Mouse (Mus musculus) right cerebral cortex, postnatal 14 days (tissue): ENCODE measurements around the gene Elovl5.

Source experiments
- DNase-seq: peaks from one replicate; pipeline ENCODE4 v3.0.0; 2022

Elovl5 gene

DNA sequence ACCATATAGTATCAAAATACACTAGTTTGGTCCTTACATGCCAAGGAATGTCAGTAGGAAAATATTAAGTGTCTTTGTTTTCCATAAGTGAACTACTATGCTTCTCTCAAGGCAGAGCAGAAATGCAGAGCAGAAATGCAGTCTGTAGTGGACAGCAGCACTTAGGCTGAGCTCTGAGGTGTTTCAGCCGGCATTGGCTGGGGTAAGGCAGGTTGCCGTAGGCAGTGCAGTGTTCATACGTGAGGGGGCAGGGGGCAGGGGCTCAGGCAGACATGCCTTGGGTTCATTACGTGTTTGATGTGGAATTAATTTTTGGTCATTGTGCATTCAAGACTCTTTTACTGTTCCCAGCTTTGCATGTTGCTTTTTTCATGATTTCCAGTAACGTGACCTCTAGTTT, 12.1 kb downstream of the Elovl5 start:
- DNase-seq, result no peak

DNA sequence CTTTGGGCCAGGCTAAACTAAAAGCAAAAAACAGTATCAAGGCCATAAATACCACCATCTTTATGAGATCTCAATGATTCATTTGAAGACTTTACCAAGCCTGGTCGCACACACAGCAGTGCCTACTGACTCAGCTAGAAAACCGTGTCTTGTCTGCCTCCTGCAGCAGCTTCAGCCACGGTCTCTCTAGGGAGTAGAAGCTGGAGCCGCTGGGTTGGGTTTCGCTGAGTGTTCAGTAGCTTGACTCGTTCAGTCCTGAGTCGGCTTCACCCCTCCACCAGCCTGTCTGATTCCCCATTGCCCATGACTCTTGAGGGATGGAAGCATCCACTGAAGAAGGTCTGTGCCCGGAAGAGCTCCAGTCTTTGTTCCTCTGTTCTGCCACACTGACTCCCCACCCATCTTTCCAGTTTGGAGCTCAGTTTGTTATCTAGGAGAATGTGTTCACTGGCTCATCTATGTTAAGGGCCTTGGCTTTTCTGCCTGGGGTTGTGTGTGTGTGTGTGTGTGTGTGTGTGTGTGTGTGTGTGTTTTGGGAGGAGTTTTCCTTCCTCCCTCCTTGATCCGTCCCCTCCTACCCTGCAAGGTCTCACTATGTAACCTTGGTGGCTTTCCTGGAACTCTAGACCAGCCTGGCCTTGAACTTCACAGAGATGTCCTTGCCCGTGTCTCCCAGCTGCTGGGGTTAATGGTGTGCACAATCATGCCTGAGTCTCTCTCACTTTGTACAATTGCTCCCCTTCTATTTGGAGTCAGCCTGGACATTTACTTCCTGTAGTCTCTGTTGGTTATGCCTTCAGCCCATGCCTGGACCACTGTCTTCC, 13.1 kb downstream of the Elovl5 start:
- no peak for DNase-seq

DNA sequence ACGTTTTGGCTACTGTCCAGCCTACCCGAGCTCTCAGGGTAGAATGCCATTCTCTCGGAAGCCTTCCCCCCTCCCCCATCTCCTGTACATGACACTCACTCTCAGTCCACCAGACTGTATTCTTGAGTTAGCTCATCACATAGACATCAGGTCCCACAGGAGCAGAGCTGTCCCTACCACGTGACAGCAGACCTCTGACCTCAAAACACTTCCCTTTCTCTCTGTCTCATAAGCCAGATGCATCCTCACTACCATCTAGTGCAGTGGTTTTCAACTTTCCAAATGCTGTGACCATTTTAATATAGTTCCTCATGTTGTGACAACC, 13.7 kb downstream of the Elovl5 start:
- no peak for DNase-seq

GRCm38 (mm10) chr9:77931740-77932139, 14.6 kb downstream of the Elovl5 start:
- DNase-seq, result no peak

DNA sequence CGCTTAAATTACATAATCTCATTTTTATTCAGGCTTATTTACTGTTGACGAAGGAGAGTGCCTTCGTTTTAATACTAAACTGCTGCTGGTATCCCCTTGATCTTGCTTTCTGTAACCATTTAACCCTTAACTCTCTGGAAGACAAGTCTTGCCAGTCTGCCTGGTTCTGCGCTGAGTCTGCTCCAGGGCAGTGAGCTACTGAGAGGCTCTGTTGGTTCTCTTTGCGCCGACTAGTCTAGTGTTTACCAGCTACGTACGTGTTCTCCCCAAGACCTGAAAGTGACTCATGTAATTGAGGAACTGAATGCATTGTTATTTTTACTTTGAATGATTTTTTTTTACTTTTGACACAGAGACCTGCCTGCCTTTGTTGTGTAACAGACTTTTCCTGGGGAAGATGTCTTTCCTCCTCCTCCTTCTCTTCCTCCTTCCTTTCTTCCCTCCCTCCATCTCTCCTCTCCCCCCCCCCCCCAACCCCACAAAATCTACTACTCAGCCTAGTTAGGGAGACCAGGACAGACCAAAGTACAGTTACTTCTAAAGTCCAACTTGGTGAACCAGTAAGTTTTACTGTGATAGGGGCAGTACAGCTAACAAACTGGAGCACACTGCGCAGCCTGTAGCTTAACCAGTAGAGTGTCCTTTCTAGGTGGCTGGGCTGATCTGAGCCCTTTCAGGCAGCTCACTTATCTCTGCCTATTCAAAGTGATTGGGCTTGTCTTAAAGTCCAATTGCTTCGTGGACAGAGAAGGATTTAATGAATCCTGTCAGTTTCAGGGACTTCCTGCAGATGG, 18.9 kb downstream of the Elovl5 start:
- no peak for DNase-seq

DNA sequence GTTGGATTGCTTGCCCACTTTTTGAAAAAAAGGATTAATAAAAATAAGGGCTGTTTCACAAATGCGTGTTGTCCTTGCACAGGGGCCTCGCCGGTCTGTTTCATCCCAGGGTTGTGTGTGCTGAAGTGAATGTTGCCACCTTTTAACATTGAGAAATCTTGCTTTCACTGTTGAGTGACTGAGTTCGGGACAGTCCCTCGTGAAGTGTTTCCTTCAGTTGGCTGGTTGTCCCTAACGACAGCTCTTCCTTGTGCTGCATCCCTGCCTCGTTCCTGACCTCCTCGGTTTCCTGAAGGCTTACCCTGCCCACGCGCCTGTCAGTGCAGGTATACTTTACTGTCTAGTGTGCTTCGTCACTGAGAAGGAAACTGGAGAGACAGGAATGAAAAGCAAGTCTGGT, 20.7 kb downstream of the Elovl5 start:
- no peak for DNase-seq

DNA sequence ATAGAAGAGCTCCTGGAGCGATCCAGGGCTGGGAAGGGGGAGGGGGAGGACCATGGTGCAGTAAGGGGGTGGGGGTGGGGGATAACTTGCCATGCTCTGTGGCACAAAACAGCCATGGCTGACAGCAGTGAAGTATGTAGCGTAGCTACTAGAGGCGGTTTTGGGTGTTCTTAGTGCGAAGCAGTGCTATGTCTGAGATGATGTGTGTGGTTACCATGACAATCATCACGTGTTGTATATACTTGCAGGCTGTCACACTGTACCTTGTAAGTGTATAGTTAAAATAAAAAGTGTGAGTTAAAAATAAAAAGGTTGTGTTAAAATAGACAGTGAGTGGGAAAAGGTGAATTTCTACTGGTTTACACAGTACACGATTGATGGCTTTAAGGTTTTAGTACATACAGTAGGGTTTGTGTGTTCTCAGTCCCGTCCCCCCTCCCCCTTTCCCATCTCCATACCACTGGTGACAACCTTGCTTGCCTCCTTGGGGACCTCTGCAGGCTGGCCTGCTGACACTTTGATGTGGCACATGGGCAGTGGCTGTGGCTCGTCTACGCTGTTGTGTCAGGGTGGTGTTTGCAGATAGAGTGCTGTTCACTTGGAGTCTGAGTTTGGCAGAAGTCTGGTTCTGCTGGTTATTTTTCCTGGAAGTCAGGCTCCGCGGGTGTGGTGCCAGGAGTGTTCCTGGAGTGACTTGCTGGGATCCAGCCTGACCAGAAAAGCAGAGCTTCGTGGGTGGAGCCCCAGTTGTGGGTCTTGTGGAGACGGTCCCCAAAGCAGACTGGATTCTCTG, 21.8 kb downstream of the Elovl5 start:
- DNase-seq, result no peak

DNA sequence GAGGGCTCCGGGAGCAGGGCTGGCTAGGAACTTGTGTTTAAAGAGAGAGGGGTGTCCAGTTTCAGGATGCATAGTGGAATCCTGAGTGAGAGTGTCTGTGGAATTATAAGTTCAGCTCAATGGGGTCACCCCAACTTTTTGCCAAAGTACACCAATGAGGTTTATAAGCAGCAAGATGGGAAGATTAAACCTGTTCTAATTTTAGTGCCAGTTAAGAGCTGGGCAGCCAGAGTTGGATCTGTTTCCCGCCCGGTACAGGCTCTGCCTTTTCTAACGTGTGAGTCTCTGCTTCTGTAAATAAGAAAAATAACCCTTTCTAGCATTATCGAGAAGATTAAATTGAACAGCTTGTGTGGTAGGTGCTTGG, 22.4 kb downstream of the Elovl5 start:
- DNase-seq, result no peak

DNA sequence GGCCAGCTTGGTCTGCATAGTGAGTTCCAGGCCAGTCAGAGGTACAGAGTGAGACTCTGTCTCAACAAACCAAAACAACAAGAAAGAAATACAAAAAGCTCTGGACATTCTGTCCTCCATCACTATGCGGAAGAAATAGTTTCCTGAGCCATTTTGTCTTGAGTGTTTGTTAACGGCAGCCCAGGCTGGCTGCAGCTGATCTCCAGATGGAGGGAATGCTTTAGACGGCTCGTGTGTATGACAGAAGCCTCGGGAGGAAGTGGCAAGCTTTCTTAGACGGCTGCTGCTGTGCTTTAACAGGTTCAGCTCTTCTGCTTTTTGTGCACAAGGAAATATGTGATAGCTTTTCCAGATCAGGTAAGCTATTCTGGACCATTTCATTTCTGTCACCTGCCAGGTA, 23.9 kb downstream of the Elovl5 start:
- no peak for DNase-seq

- DNase-seq, result no peak
Observed at GRCm38 (mm10) chr9:77941836-77942235, 24.7 kb downstream of the Elovl5 start.

DNA sequence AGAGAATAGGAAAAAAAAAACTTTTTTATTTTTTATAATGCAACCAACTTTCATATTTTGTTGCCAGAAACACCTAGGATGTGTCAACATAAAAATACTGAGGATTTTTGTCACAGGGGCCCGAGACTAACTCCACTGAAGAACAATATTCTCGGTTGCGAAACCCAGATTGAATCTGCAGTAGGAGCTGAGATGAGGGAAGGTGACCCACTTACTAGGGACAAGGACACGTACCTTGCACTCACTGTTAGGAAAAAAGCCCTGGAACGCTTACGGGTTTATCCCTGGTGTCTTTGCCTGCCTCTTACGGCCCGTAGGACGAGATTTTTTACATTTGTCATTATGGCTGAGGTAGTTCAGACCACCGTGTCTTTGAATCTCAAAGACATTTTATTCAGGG, 25.2 kb downstream of the Elovl5 start:
- no peak for DNase-seq

GRCm38 (mm10) chr9:77943316-77943715, 26.2 kb downstream of the Elovl5 start:
- no peak for DNase-seq

DNA sequence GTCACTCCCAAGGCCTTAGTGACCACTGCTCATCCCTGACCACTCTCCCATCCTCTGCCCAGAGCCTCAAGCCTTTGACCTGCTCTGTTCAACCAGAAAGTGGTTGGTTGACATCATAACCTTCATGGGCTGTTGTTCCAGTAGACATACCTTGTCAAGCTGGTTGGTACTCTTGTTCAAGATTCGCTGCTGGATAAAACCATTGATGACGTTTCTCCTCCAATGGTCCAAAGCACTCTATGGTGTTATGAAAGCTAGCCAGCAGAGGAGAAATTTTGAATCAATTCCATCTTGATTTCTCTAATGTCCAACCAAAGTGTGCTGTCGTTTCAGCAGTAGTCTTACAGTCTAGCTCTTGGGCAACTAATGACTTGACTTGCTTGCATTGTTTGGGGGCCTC, 27.0 kb downstream of the Elovl5 start:
- no peak for DNase-seq

DNA sequence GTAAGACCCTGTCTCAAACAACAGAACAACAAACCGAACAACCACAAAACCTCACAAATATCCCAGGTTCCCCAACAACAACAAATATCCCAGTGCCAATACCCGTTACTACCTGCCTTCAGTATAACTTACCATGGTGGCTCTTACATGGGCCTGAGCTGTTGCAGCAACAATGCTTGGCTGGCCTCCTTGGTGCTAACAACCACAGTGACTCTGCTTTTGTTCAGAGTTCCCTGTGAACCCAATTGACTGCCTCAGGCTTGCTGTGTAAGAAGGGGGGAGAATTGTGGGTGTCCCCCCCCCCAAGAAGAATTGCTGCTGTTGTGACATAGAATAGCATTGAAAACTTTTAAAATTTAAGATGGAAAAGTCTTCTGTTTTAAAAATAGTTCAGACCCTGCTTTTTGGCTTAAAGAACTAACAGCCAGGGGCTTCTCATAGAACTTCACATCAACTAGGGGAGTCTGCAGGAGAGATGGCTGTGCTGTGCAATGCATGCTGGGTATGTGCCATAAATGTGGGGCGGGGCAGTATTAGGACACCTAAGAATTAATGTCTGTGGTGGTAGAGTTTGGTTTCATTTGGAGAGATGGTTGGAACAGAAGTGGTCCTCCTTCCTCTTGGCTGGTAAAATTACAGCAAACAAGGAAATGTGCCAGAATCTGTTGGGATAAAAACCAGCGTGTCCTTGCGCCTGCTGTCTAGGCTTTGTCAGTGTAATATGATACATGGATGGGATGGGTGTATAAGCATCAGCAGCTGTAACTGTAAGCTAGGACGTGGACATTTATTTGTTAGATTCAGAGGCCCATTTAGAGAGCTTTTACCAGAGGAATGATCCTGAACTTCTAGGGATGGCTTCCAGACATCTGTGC, 28.9 kb downstream of the Elovl5 start:
- no peak for DNase-seq

DNA sequence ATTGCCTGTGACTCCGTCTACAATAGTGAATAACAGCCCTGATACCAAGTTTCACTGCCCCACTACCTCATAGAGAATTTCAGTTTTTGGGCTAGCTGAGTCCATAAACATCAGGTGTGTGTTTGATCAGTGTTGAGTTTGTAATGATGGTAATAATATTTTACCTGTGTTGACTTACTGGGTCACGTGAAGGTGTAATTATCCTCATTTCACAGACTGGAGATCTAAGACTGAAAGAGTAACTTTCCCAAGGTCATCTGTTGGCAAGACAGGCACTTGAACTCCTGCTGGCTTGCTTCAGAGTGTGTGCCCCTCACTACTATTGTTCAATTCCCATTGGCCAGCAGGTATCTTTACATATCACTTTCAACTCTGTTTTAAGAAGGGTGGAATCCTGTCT, 31.1 kb downstream of the Elovl5 start:
- no peak for DNase-seq

GRCm38 (mm10) chr9:77949753-77950268, 32.6 kb downstream of the Elovl5 start:
- no peak for DNase-seq

DNA sequence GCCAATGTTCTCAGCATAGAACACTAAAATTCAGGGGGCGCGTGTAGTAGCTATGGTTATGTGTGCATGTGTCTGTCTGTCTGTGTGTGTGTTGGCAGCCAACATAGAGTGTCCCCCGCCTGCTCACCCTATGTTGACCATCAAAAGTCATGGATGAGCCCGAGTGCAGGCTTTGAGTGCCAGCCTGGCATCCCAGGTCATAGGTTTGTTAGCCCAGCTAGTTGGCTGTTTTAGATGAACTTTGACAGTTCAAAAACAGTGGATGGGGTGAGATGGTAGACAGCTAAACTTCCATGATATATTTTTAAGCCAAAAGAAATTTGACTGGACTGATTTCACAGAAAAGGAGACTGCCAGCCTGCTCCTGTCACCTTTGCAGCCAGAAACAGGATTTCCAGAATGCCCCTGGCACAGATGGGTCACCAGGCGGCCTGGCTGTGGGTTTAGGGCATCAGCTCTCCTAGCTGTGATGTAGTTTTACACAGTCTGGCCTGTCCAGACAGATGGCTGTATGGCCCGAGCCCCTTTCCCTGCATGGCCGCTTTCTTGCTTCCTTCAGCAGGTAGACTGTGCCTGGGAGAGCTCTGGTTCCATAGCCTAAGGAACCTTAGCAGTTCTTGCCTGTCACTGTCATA, 33.8 kb downstream of the Elovl5 start:
- no peak for DNase-seq

- no peak for DNase-seq
Observed at GRCm38 (mm10) chr9:77951971-77952370, 34.8 kb downstream of the Elovl5 start.

GRCm38 (mm10) chr9:77953053-77953452, 35.9 kb downstream of the Elovl5 start:
- DNase-seq, result no peak

- no peak for DNase-seq
Observed at GRCm38 (mm10) chr9:77954496-77954895, 37.3 kb downstream of the Elovl5 start.

DNA sequence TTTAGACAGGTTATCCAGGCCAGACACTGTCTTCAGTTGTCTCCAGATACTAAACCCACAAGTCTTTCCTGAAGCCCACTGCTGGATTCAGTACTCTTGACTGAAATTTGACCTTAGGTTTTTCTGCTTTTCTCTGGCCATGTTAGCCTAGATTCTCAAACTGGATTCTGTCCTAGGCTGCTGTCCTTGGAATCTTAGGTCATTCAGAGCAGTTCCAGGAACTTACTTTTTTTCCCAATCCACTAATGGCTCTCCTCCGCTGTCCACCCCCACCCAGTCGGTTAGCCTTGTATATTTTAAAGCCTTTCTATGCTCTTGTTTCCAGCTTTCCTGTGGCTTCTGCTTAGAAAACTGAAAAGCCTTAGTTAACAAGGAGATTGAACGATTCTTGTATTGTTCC, 37.8 kb downstream of the Elovl5 start:
- DNase-seq, result no peak

DNA sequence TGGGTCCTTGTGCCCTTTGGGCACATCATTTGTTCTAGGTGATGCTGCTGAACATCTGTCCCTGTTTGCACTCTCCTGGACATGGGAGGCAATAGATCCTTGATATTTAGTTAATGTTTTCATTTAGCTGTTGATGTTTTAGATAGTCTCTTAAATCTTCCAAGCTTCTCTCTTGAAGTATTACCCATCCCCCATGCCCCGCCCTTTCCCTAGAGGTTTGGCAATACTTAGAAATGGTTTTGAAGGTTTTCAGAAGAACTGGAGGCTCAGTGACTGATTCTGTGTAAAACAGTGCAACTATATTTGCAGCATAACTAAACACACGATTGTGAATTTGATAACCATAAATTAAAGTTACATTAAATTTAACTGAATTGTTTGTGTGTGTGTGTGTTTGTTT, 38.3 kb downstream of the Elovl5 start:
- no peak for DNase-seq
